Comparison of ENCODE assay signal across 17 mouse cellular contexts in genomic region chr4:12657820-12658219, GRCm38 (mm10).
DNase-seq lines count a peak whose midpoint lies in the region; ATAC-seq and TF ChIP-seq lines count a peak whose summit lies in the region.
"Had no signal": no experiment of that assay in that cellular context is flagged by ENCODE, and none has a peak within 500 bp of the region (broad histone marks: within the 10 kb centered on the region; RNA-seq: fewer than 3 reads in every experiment).

No protein-coding gene starts in this region.

- no peak for TF ChIP-seq POLR2A in CH12.LX (IDR thresholded peaks at IDR 0.05; ENCODE audit: low read depth, low read length)

- TF ChIP-seq CTCF in midbrain, postnatal 0 days (IDR thresholded peaks at IDR 0.05) = no peak
- TF ChIP-seq CTCF in CH12.LX (conservative IDR thresholded peaks at IDR 0.05 in 1 of 2, IDR thresholded peaks at IDR 0.05 in 1 of 2; ENCODE audit: low read depth in 2 of 2, low read length in 2 of 2) = no peak

- dilution Hi-C loops in CH12.LX (cut with MboI; ENCODE audit: extremely low pct_ligation_motif_present, extremely low pct_unique_long_range_greater_than_20kb, low sequenced_read_pairs) = no loop called here

- ATAC-seq in hindbrain, embryonic 12.5 days (ENCODE audit: low FRiP score) = no peak
- peak; percentile 62; the same call in 1 of the 2 replicates for ATAC-seq in midbrain, embryonic 11.5 days (ENCODE audit: low FRiP score)
- no peak for ATAC-seq in midbrain, postnatal 0 days (ENCODE audit: low FRiP score)
- 0 out of 2 replicates have a peak, but pooled peaks have one; percentile 38 for ATAC-seq in midbrain, embryonic 13.5 days
- ATAC-seq: forebrain, embryonic 14.5 days had no signal

- H3K4me2 ChIP-seq in hindbrain, embryonic 12.5 days (replicated peaks) = no peak overlapping the region
- no peak overlapping the region for H3K4me2 ChIP-seq in midbrain, embryonic 11.5 days
- H3K4me2 ChIP-seq in midbrain, postnatal 0 days (ENCODE audit: low read depth, low read length, poor library complexity, severe bottlenecking) = no peak overlapping the region
- H3K4me2 ChIP-seq in CH12.LX (ENCODE audit: insufficient read depth, low read depth, poor library complexity, severe bottlenecking) = no peak overlapping the region
- H3K4me2 ChIP-seq in midbrain, embryonic 13.5 days (replicated peaks) = no peak overlapping the region
- H3K4me2 ChIP-seq: embryonic facial prominence, embryonic 13.5 days; heart, embryonic 13.5 days; hindbrain, embryonic 15.5 days had no signal

- H3K4me1 ChIP-seq in hindbrain, embryonic 10.5 days (replicated peaks) = peaks cover 36% of the 10 kb centered on the region
- H3K4me1 ChIP-seq in hindbrain, embryonic 12.5 days = peaks cover 18% of the 10 kb centered on the region
- H3K4me1 ChIP-seq in midbrain, embryonic 11.5 days (ENCODE audit: control insufficient read depth, insufficient read depth, low read length) = peaks cover 22% of the 10 kb centered on the region
- peaks cover 4% of the 10 kb centered on the region; the same call in 1 of the 2 replicates for H3K4me1 ChIP-seq in midbrain, postnatal 0 days (ENCODE audit: insufficient read depth, low read length)
- H3K4me1 ChIP-seq in CH12.LX (ENCODE audit: control insufficient read depth in 1 of 2, insufficient read depth in 2 of 2) = peaks cover 5 to 39% of the 10 kb centered on the region in 2 experiments; a peak in 3 of 4 replicates
- peaks cover 39% of the 10 kb centered on the region for H3K4me1 ChIP-seq in midbrain, embryonic 13.5 days (replicated peaks)

- H3K9ac ChIP-seq in hindbrain, embryonic 12.5 days = no peak overlapping the region
- no peak overlapping the region for H3K9ac ChIP-seq in midbrain, embryonic 11.5 days (ENCODE audit: low read length)
- no peak overlapping the region for H3K9ac ChIP-seq in midbrain, postnatal 0 days (replicated peaks; ENCODE audit: low read length, poor library complexity, severe bottlenecking)
- H3K9ac ChIP-seq in CH12.LX (ENCODE audit: insufficient read depth, low read depth) = no peak overlapping the region
- H3K9ac ChIP-seq in midbrain, embryonic 13.5 days (replicated peaks) = no peak overlapping the region
- H3K9ac ChIP-seq: embryonic facial prominence, embryonic 13.5 days; heart, embryonic 13.5 days; hindbrain, embryonic 15.5 days had no signal

- no peaks in the 10 kb centered on the region for H3K36me3 ChIP-seq in hindbrain, embryonic 10.5 days
- H3K36me3 ChIP-seq in hindbrain, embryonic 12.5 days = no peaks in the 10 kb centered on the region
- H3K36me3 ChIP-seq in midbrain, embryonic 11.5 days (ENCODE audit: control insufficient read depth, insufficient read depth, low read length) = no peaks in the 10 kb centered on the region
- H3K36me3 ChIP-seq in midbrain, postnatal 0 days (ENCODE audit: insufficient read depth, low read length) = no peaks in the 10 kb centered on the region
- H3K36me3 ChIP-seq in CH12.LX (replicated peaks in 1 of 2; ENCODE audit: control insufficient read depth in 1 of 2, insufficient read depth in 1 of 2, low read length in 1 of 2) = no peaks in the 10 kb centered on the region
- no peaks in the 10 kb centered on the region for H3K36me3 ChIP-seq in midbrain, embryonic 13.5 days
- H3K36me3 ChIP-seq: embryonic facial prominence, embryonic 13.5 days; heart, embryonic 13.5 days; hindbrain, embryonic 15.5 days had no signal

- H3K4me3 ChIP-seq in hindbrain, embryonic 10.5 days = no peak overlapping the region
- no peak overlapping the region for H3K4me3 ChIP-seq in hindbrain, embryonic 12.5 days
- no peak overlapping the region for H3K4me3 ChIP-seq in midbrain, embryonic 11.5 days (ENCODE audit: low read depth, low read length)
- no peak overlapping the region for H3K4me3 ChIP-seq in midbrain, postnatal 0 days (ENCODE audit: low read depth, low read length)
- H3K4me3 ChIP-seq in CH12.LX (replicated peaks in 1 of 3; ENCODE audit: low read depth in 2 of 3, low read length in 2 of 3, poor library complexity in 1 of 3) = no peak overlapping the region
- no peak overlapping the region for H3K4me3 ChIP-seq in midbrain, embryonic 13.5 days (replicated peaks)
- H3K4me3 ChIP-seq: embryonic facial prominence, embryonic 13.5 days; heart, embryonic 13.5 days; hindbrain, embryonic 15.5 days had no signal

- H3K27ac ChIP-seq in hindbrain, embryonic 10.5 days = peak overlapping the region; percentile 60
- no peak overlapping the region for H3K27ac ChIP-seq in hindbrain, embryonic 12.5 days
- H3K27ac ChIP-seq in midbrain, embryonic 11.5 days (ENCODE audit: low read depth, low read length) = no peak overlapping the region
- H3K27ac ChIP-seq in midbrain, postnatal 0 days (ENCODE audit: low read depth, low read length) = no peak overlapping the region
- H3K27ac ChIP-seq in CH12.LX (ENCODE audit: insufficient read depth, low read depth) = no peak overlapping the region
- no peak overlapping the region for H3K27ac ChIP-seq in midbrain, embryonic 13.5 days
- H3K27ac ChIP-seq: embryonic facial prominence, embryonic 13.5 days; heart, embryonic 13.5 days; hindbrain, embryonic 15.5 days had no signal

- no peak for DNase-seq in hindbrain, embryonic 10.5 days (ENCODE audit: low spot score)
- peak; percentile 86 for DNase-seq in midbrain, embryonic 11.5 days (ENCODE audit: low spot score, missing footprints)
- DNase-seq in midbrain, postnatal 0 days (ENCODE audit: low spot score) = no peak
- DNase-seq in CH12.LX (ENCODE audit: extremely low read depth) = no peak
- DNase-seq in cerebellum, adult 9-11 months = no peak
- DNase-seq: adrenal gland, adult 2 months; adrenal gland, postnatal 25 days; cerebellum, adult 18-20 months; gastrocnemius, postnatal 36 days; heart, adult 11 months; heart, postnatal 36 days had no signal

- no peaks in the 10 kb centered on the region for H3K79me2 ChIP-seq in CH12.LX (replicated peaks; ENCODE audit: control insufficient read depth, extremely low read depth, insufficient read depth, poor library complexity, severe bottlenecking)

- H3K9me3 ChIP-seq in hindbrain, embryonic 10.5 days = no peaks in the 10 kb centered on the region
- no peaks in the 10 kb centered on the region for H3K9me3 ChIP-seq in hindbrain, embryonic 12.5 days (replicated peaks)
- no peaks in the 10 kb centered on the region for H3K9me3 ChIP-seq in midbrain, embryonic 11.5 days (ENCODE audit: control insufficient read depth, low read length)
- H3K9me3 ChIP-seq in midbrain, postnatal 0 days (ENCODE audit: low read length) = no peaks in the 10 kb centered on the region
- H3K9me3 ChIP-seq in CH12.LX (replicated peaks; ENCODE audit: low read length) = no peaks in the 10 kb centered on the region
- no peaks in the 10 kb centered on the region for H3K9me3 ChIP-seq in midbrain, embryonic 13.5 days
- H3K9me3 ChIP-seq: embryonic facial prominence, embryonic 13.5 days; heart, embryonic 13.5 days; hindbrain, embryonic 15.5 days had no signal

- in situ Hi-C loops in CH12.LX (cut with MboI; ENCODE audit: low pct_ligation_motif_present, low pct_unique_long_range_greater_than_20kb, low sequenced_read_pairs) = no loop called here

- no peak for TF ChIP-seq RAD21 in CH12.LX (IDR thresholded peaks at IDR 0.05; ENCODE audit: low read depth, low read length)

- 90% methylated on average over 1 of the region's 1 CpGs for WGBS in hindbrain, embryonic 10.5 days
- 89% methylated on average over 1 of the region's 1 CpGs for WGBS in hindbrain, embryonic 12.5 days
- WGBS in midbrain, embryonic 11.5 days = 80% methylated on average over 1 of the region's 1 CpGs
- WGBS in midbrain, postnatal 0 days = 86% methylated on average over 1 of the region's 1 CpGs
- WGBS in midbrain, embryonic 13.5 days = 79% methylated on average over 1 of the region's 1 CpGs

- H3K27me3 ChIP-seq in hindbrain, embryonic 10.5 days (ENCODE audit: insufficient read depth, poor library complexity, severe bottlenecking) = no peaks in the 10 kb centered on the region
- H3K27me3 ChIP-seq in hindbrain, embryonic 12.5 days = no peaks in the 10 kb centered on the region
- no peaks in the 10 kb centered on the region for H3K27me3 ChIP-seq in midbrain, embryonic 11.5 days (ENCODE audit: control insufficient read depth, insufficient read depth, low read length)
- no peaks in the 10 kb centered on the region for H3K27me3 ChIP-seq in midbrain, postnatal 0 days (ENCODE audit: insufficient read depth, low read length)
- no peaks in the 10 kb centered on the region for H3K27me3 ChIP-seq in CH12.LX (replicated peaks)
- no peaks in the 10 kb centered on the region for H3K27me3 ChIP-seq in midbrain, embryonic 13.5 days
- H3K27me3 ChIP-seq: embryonic facial prominence, embryonic 13.5 days; heart, embryonic 13.5 days; hindbrain, embryonic 15.5 days had no signal

- no peak for TF ChIP-seq EP300 in CH12.LX (IDR thresholded peaks at IDR 0.05; ENCODE audit: low read length)

TF ChIP-seq in CH12.LX, 34 proteins besides CTCF, POLR2A, EP300 and RAD21:
- TF ChIP-seq BHLHE40 (IDR thresholded peaks at IDR 0.05; ENCODE audit: low read depth, low read length) (peak; percentile 91), RCOR1 (conservative IDR thresholded peaks at IDR 0.05; ENCODE audit: low read depth, low read length) (no peak)

Comparison
In these comparisons a context has a peak if more than half of its experiments do, and no peak if none do; other contexts are left out.
1. ATAC-seq: peak in midbrain, embryonic 11.5 days (single experiment) and midbrain, embryonic 13.5 days (single experiment); none in hindbrain, embryonic 12.5 days (single experiment) and midbrain, postnatal 0 days (single experiment).